Mouse (Mus musculus) thymus, postnatal 10 days (tissue): ENCODE measurements around the gene Gm8909.
"Not testable (repeated sequence)": the region's sequence is repeated elsewhere in the genome, so short reads cannot be mapped to it uniquely, and the experiment has no call there.

Experiments used
- DNase-seq, 2 experiments: peaks; one replicate each; pipeline ENCODE4 v3.0.0; 2021; ENCODE audit warnings: low spot score in 2 of 2

The Gm8909 gene

GRCm38 (mm10) chr17:36168039-36168652 is at the start of gene Gm8909:
TSS of gene Gm8909 (minus strand) at chr17:36168537.
- peak in 1 of 2 experiments; percentile 12 for DNase-seq

- no peak for DNase-seq
Observed at GRCm38 (mm10) chr17:36215586-36215985, 47.2 kb upstream of the Gm8909 start.

- no peak for DNase-seq
Observed at GRCm38 (mm10) chr17:36206846-36207245, 38.5 kb upstream of the Gm8909 start.

- DNase-seq, result no peak
Observed at GRCm38 (mm10) chr17:36205862-36206261, 37.5 kb upstream of the Gm8909 start.

- no peak for DNase-seq
Observed at GRCm38 (mm10) chr17:36205456-36205855, 37.1 kb upstream of the Gm8909 start.

GRCm38 (mm10) chr17:36201851-36202250 is 33.5 kb upstream of the Gm8909 start:
- no peak for DNase-seq

- DNase-seq, result peak; percentile 55 to 85
Observed at GRCm38 (mm10) chr17:36198317-36198716, 30.0 kb upstream of the Gm8909 start.

GRCm38 (mm10) chr17:36194471-36194870 is 26.1 kb upstream of the Gm8909 start:
- DNase-seq, result no peak

GRCm38 (mm10) chr17:36193546-36194141 is 25.3 kb upstream of the Gm8909 start:
- peak; percentile 70 to 84 for DNase-seq

GRCm38 (mm10) chr17:36192371-36192770 is 24.0 kb upstream of the Gm8909 start:
- no peak for DNase-seq

- DNase-seq, result peak in 1 of 2 experiments; percentile 18
Observed at GRCm38 (mm10) chr17:36190169-36190507, 21.8 kb upstream of the Gm8909 start, which contains the start of gene H2-T3. TSS of gene H2-T3 (minus strand) at chr17:36190287.

- peak; percentile 25 to 52 for DNase-seq
Observed at GRCm38 (mm10) chr17:36189491-36190168, 21.3 kb upstream of the Gm8909 start.

GRCm38 (mm10) chr17:36187540-36187939 is 19.2 kb upstream of the Gm8909 start:
- no peak for DNase-seq

- no peak for DNase-seq
Observed at GRCm38 (mm10) chr17:36182212-36182611, 13.9 kb upstream of the Gm8909 start.

GRCm38 (mm10) chr17:36179446-36179845 is 11.1 kb upstream of the Gm8909 start:
- DNase-seq, result not testable (repeated sequence)

GRCm38 (mm10) chr17:36178938-36179337 is 10.6 kb upstream of the Gm8909 start:
- peak; percentile 52 to 60 for DNase-seq

GRCm38 (mm10) chr17:36176132-36176531 is 7.8 kb upstream of the Gm8909 start:
- not testable (repeated sequence) for DNase-seq

- no peak for DNase-seq
Observed at GRCm38 (mm10) chr17:36170287-36170814, 2.0 kb upstream of the Gm8909 start.

- DNase-seq, result no peak
Observed at GRCm38 (mm10) chr17:36169753-36170152, 1.4 kb upstream of the Gm8909 start.

GRCm38 (mm10) chr17:36169094-36169493 is 757 bp upstream of the Gm8909 start:
- not testable (repeated sequence) for DNase-seq

- peak; percentile 18 to 35 for DNase-seq
Observed at GRCm38 (mm10) chr17:36167306-36168038, 865 bp downstream of the Gm8909 start.

- DNase-seq, result not testable (repeated sequence)
Observed at GRCm38 (mm10) chr17:36166901-36167300, 1.4 kb downstream of the Gm8909 start.
